Mouse (Mus musculus): Measurements from ENCODE around the gene Metrnl. TPM values are rescaled to one million over a fixed set of nuclear protein-coding genes. Genes with fewer than 3 reads are reported as not detected.
"Not testable (repeated sequence)": the region's sequence is repeated elsewhere in the genome, so short reads cannot be mapped to it uniquely, and the experiment has no call there.

The Metrnl gene
- 10 to 100 TPM; 21.9 to 26.4 TPM for total RNA-seq (2021)

- no peak for DNase-seq
- intact Hi-C loops (cut with DNase I) = loop anchor here (5.0 kb wide), 2 partner anchors 49 to 91 kb away; no protein-coding TSS in a partner anchor
Observed at GRCm38 (mm10) chr11:121701244-121701643, at the start of gene Metrnl. Metrnl (plus strand) TSS chr11:121701544.

- DNase-seq = no peak
- intact Hi-C loops (cut with DNase I) = loop anchor here (5.0 kb wide), 2 partner anchors 51 to 174 kb away; partner anchors contain the start of gene Metrnl
Observed at GRCm38 (mm10) chr11:121651556-121651955, 49.8 kb upstream of the Metrnl start.

- peak; percentile 9 to 17 for DNase-seq
Observed at GRCm38 (mm10) chr11:121651983-121652382, 49.4 kb upstream of the Metrnl start.

GRCm38 (mm10) chr11:121652547-121653305 lies 48.6 kb upstream of the Metrnl start:
- peak; percentile 47 to 78 for DNase-seq
- intact Hi-C loops (cut with DNase I) = loop anchor here (1.0 to 5.0 kb wide), 3 partner anchors 50 to 175 kb away; partner anchors contain the start of gene Metrnl

More at GRCm38 (mm10) chr11:121651983-121652382, 49.4 kb upstream of the Metrnl start:
- intact Hi-C loops (cut with DNase I) = loop anchor here (1.0 to 5.0 kb wide), 3 partner anchors 50 to 175 kb away; partner anchors contain the start of gene Metrnl

- DNase-seq = no peak
- intact Hi-C loops (cut with DNase I) = loop anchor here (5.0 kb wide), 2 partner anchors 49 to 176 kb away; partner anchors contain the start of gene Metrnl
Observed at GRCm38 (mm10) chr11:121653631-121654030, 47.7 kb upstream of the Metrnl start.

GRCm38 (mm10) chr11:121654406-121654945 lies 46.9 kb upstream of the Metrnl start:
- peak in 1 of 2 experiments; percentile 20 for DNase-seq
- intact Hi-C loops (cut with DNase I) = loop anchor here (5.0 kb wide), 2 partner anchors 48 to 177 kb away; partner anchors contain the start of gene Metrnl

- DNase-seq = no peak
- intact Hi-C loops (cut with DNase I) = no loop called here
Observed at GRCm38 (mm10) chr11:121655166-121655806, 46.1 kb upstream of the Metrnl start.

- intact Hi-C loops (cut with DNase I) = no loop called here
- DNase-seq = no peak
Observed at GRCm38 (mm10) chr11:121655807-121656511, 45.4 kb upstream of the Metrnl start.

GRCm38 (mm10) chr11:121658151-121658550 lies 43.2 kb upstream of the Metrnl start:
- DNase-seq = no peak
- intact Hi-C loops (cut with DNase I) = no loop called here

GRCm38 (mm10) chr11:121660604-121661003 lies 40.7 kb upstream of the Metrnl start:
- intact Hi-C loops (cut with DNase I); DNase-seq: not testable (repeated sequence)

GRCm38 (mm10) chr11:121661116-121661515 lies 40.2 kb upstream of the Metrnl start:
- intact Hi-C loops (cut with DNase I) = no loop called here
- DNase-seq = no peak

- no peak for DNase-seq
- intact Hi-C loops (cut with DNase I) = no loop called here
Observed at GRCm38 (mm10) chr11:121667541-121667940, 33.8 kb upstream of the Metrnl start.

- intact Hi-C loops (cut with DNase I) = no loop called here
- DNase-seq = no peak
Observed at GRCm38 (mm10) chr11:121668776-121669175, 32.6 kb upstream of the Metrnl start.

- intact Hi-C loops (cut with DNase I) = no loop called here
- no peak for DNase-seq
Observed at GRCm38 (mm10) chr11:121670926-121671325, 30.4 kb upstream of the Metrnl start.

- no peak for DNase-seq
- intact Hi-C loops (cut with DNase I) = no loop called here
Observed at GRCm38 (mm10) chr11:121672312-121672989, 28.9 kb upstream of the Metrnl start.

GRCm38 (mm10) chr11:121672990-121673572 lies 28.3 kb upstream of the Metrnl start, which contains the start of gene B3gntl1:
B3gntl1 (minus strand) TSS chr11:121673153.
- intact Hi-C loops (cut with DNase I) = loop anchor here (1.0 kb wide), 1 partner anchor 29 kb away; no protein-coding TSS in a partner anchor

GRCm38 (mm10) chr11:121673629-121674028 lies 27.7 kb upstream of the Metrnl start:
- intact Hi-C loops (cut with DNase I) = loop anchor here (1.0 kb wide), 1 partner anchor 29 kb away; no protein-coding TSS in a partner anchor
- no peak for DNase-seq

More at GRCm38 (mm10) chr11:121672990-121673572, 28.3 kb upstream of the Metrnl start, which contains the start of gene B3gntl1:
- peak; percentile 100 for DNase-seq

GRCm38 (mm10) chr11:121676836-121677235 lies 24.5 kb upstream of the Metrnl start:
- intact Hi-C loops (cut with DNase I) = no loop called here
- no peak for DNase-seq

GRCm38 (mm10) chr11:121679581-121679980 lies 21.8 kb upstream of the Metrnl start:
- intact Hi-C loops (cut with DNase I) = no loop called here
- no peak for DNase-seq

All from heart, postnatal 10 days (tissue).